In the genomic region with DNA sequence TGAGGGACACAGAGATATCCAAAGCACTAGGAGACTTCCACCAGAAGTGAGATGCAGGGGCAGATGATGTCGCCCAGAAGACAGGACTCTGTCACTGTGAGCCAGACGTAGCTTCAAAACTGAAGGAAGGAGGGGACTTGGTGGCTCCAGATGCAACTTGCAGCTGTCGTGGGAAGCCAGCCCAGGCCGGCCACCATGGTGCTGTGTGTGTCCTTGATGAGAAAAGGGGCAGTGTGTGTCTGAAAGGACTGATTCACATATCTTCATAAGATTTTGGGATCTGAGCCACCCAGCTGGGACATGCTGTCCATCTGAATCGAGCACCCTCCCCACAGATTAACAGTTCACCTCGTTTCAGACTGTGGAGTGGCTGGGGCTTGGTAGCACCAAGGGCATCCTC, we compare ENCODE assay signal across 24 mouse cellular contexts.
A peak's percentile ranks its signal among the peaks of the same experiment; 100 is the strongest.
DNase-seq lines count a peak whose midpoint lies in the region; ATAC-seq lines count a peak whose summit lies in the region.
"Had no signal": no experiment of that assay in that cellular context is flagged by ENCODE, and none has a peak within 500 bp of the region (broad histone marks: within the 10 kb centered on the region; RNA-seq: fewer than 3 reads in every experiment).

No protein-coding gene starts in this region.

- H3K4me3 ChIP-seq in intestine, embryonic 16.5 days (ENCODE audit: low read length), result no peak overlapping the region
- H3K4me3 ChIP-seq: forebrain, embryonic 13.5 days; heart, adult 2 months; heart, embryonic 12.5 days; hindbrain, embryonic 10.5 days; limb, embryonic 10.5 days; limb, embryonic 15.5 days; liver, embryonic 13.5 days; midbrain, embryonic 15.5 days had no signal

- H3K4me2 ChIP-seq in intestine, embryonic 16.5 days (ENCODE audit: low read depth, low read length), result no peak overlapping the region
- H3K4me2 ChIP-seq: forebrain, embryonic 13.5 days; heart, embryonic 12.5 days; limb, embryonic 15.5 days; liver, embryonic 13.5 days; midbrain, embryonic 15.5 days had no signal

- H3K4me1 ChIP-seq in intestine, embryonic 16.5 days (ENCODE audit: control insufficient read depth, insufficient read depth, low read length), result no peaks in the 10 kb centered on the region
- H3K4me1 ChIP-seq: heart, embryonic 12.5 days; limb, embryonic 10.5 days; liver, embryonic 13.5 days had no signal

- H3K27me3 ChIP-seq in intestine, embryonic 16.5 days (replicated peaks; ENCODE audit: control insufficient read depth, insufficient read depth, low read length), result no peaks in the 10 kb centered on the region
- H3K27me3 ChIP-seq: forebrain, embryonic 13.5 days; heart, embryonic 12.5 days; limb, embryonic 15.5 days; liver, embryonic 13.5 days; midbrain, embryonic 15.5 days; Patski had no signal

- H3K9ac ChIP-seq in intestine, embryonic 16.5 days (ENCODE audit: low read depth, low read length), result no peak overlapping the region
- H3K9ac ChIP-seq: forebrain, embryonic 13.5 days; heart, embryonic 12.5 days; limb, embryonic 15.5 days; liver, embryonic 13.5 days; midbrain, embryonic 15.5 days had no signal

- DNase-seq in frontal cortex, adult 2 months (ENCODE audit: extremely low spot score in 1 of 2, low spot score in 1 of 2), result peak; percentile 19 to 22
- no peak for DNase-seq in frontal cortex, postnatal 14 days (ENCODE audit: low spot score in 2 of 2)
- peak; percentile 47 for DNase-seq in left cerebral cortex, adult 11 months (ENCODE audit: low spot score)
- no peak for DNase-seq in left cerebral cortex, adult 18-20 months (ENCODE audit: low spot score in 2 of 2)
- DNase-seq in brain, adult 2 months (ENCODE audit: low read depth, low spot score), result peak; percentile 83
- peak; percentile 28 to 36 for DNase-seq in layer of hippocampus, postnatal 10 days (ENCODE audit: low spot score in 2 of 2)
- DNase-seq: adrenal gland, postnatal 10 days; cerebellum, adult 11 months; heart, adult 2 months; kidney, adult 2 months; kidney, postnatal 4 days; liver, embryonic 13.5 days; lung, adult 18-20 months had no signal

- no peak overlapping the region for H3K27ac ChIP-seq in intestine, embryonic 16.5 days (ENCODE audit: low read length)
- H3K27ac ChIP-seq: forebrain, embryonic 13.5 days; heart, adult 2 months; hindbrain, embryonic 10.5 days; limb, embryonic 10.5 days; limb, embryonic 15.5 days; liver, embryonic 13.5 days; macrophage; midbrain, embryonic 15.5 days had no signal

- 71% methylated on average over 6 of the region's 6 CpGs for WGBS in intestine, embryonic 16.5 days

- H3K36me3 ChIP-seq in intestine, embryonic 16.5 days (ENCODE audit: control insufficient read depth, insufficient read depth, low read length), result no peaks in the 10 kb centered on the region
- H3K36me3 ChIP-seq: heart, embryonic 12.5 days; hindbrain, embryonic 10.5 days; limb, embryonic 10.5 days; limb, embryonic 15.5 days; liver, embryonic 13.5 days; midbrain, embryonic 15.5 days had no signal

- no peaks in the 10 kb centered on the region for H3K9me3 ChIP-seq in intestine, embryonic 16.5 days (ENCODE audit: control insufficient read depth, low read length)
- H3K9me3 ChIP-seq: forebrain, embryonic 13.5 days; heart, embryonic 12.5 days; hindbrain, embryonic 10.5 days; limb, embryonic 10.5 days; limb, embryonic 15.5 days; liver, embryonic 13.5 days; midbrain, embryonic 15.5 days had no signal

- no peak for ATAC-seq in intestine, embryonic 16.5 days
- ATAC-seq: forebrain, embryonic 13.5 days; hindbrain, embryonic 16.5 days; lung, postnatal 0 days; midbrain, embryonic 15.5 days; Patski had no signal

Comparison
In these comparisons a context has a peak if more than half of its experiments do, and no peak if none do; other contexts are left out.
1. DNase-seq: peak in frontal cortex, adult 2 months (2 of 2), left cerebral cortex, adult 11 months (single experiment), brain, adult 2 months (single experiment) and layer of hippocampus, postnatal 10 days (2 of 2); none in frontal cortex, postnatal 14 days (0 of 2) and left cerebral cortex, adult 18-20 months (0 of 2).